Mouse (Mus musculus) left cerebral cortex, adult 8-10 months (tissue): ENCODE data around the gene Hdhd5. TPM values are rescaled to one million over a fixed set of nuclear protein-coding genes. Genes with fewer than 3 reads are reported as not detected.

Experiments
- DNase-seq, 2 experiments: peaks; one replicate each; pipeline ENCODE4 v3.0.0; 2022; ENCODE audit warnings: low spot score in 2 of 2
- total RNA-seq, 4 experiments: library from RNA; stranded (reverse); gene quantifications; 2 replicates each; pipeline ENCODE4 v1.2.4; 2022

Hdhd5 gene
- total RNA-seq, 4 experiments from 2014 or later: 31.7 to 36.8 (median 33.9) TPM

- peak in 1 of 2 experiments; percentile 91 for DNase-seq
These were observed 47.9 kb downstream of the Hdhd5 start for GRCm38 (mm10) chr6:120483211-120483626.

DNA sequence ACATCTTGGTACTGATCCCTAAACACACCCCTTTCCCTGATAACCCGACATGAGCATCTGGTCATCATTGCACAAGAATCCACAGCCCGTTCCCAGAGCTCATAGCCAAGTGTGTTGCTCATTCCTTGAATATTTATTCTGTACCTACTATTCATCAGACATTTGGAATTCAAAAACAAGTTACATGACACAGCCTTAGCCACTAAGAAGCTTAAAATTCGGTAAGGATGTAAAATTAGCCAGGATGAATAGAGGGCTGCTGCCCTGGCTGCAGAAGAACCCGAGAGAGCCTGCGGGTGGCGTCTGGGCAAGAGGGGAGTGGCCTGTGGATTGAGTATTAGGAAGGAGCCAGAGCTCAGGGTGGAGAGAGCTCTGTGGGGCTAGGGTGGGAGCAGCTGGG, 48.4 kb downstream of the Hdhd5 start:
- DNase-seq: no peak

GRCm38 (mm10) chr6:120482021-120482420, 49.1 kb downstream of the Hdhd5 start:
- DNase-seq: no peak

- no peak for DNase-seq
These were observed 49.6 kb downstream of the Hdhd5 start for GRCm38 (mm10) chr6:120481538-120481937.

DNA sequence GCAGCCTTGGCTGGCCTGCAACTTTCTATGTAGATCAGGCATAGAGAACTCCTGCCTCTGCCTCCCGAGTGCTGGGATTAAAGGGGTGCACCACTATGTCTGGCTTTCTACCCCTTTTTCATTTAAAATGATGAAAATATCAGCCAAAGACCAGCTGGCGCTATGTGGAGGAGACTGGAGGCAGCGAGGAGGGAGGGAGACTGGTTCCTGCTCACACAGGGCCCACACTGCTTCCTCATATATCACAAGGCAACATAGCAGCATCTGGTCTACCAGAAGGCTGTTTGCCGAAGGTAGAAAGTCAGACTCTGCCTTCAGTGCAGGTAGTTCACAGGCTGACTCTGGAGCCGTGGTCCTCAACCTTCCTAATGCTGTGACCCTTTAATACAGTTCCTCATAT, 50.8 kb downstream of the Hdhd5 start:
- DNase-seq: peak in 1 of 2 experiments; percentile 82

DNA sequence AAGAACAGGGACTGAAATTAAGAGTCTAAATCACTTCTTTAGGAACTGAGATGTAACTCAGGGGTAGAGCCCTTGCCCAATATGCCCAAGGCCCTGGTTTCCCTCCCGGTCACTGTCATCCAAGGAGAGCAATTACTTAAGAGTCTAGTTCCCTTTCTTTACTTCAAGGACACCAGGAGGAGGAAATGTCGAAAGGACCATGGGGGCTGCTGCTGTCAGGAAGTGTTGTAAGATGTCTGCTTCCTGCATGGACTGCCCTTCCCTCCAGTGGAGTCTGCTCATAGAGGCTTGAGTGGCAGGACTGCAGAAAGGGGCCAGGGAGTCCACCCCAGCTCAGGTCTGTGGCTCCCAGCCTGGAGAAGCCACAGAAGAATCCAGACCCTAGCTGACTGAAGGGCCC, 51.8 kb downstream of the Hdhd5 start:
- DNase-seq: no peak

DNA sequence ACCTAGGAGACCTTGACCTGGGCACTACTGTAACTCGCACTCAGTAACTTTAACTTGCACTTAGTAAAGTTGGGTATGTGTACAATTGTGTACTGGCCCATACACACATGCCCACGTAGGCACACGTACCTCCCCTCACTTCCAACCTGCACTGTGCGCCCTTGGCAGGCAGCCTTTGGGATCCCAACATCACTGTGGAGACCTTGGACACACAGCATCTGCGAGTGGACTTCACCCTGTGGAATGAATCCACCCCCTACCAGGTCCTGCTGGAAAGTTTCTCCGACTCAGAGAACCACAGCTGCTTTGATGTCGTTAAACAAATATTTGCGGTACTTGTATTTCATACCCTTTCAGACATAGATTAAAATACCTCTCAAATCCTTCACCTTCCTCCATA, 55.8 kb downstream of the Hdhd5 start:
- no peak for DNase-seq

DNA sequence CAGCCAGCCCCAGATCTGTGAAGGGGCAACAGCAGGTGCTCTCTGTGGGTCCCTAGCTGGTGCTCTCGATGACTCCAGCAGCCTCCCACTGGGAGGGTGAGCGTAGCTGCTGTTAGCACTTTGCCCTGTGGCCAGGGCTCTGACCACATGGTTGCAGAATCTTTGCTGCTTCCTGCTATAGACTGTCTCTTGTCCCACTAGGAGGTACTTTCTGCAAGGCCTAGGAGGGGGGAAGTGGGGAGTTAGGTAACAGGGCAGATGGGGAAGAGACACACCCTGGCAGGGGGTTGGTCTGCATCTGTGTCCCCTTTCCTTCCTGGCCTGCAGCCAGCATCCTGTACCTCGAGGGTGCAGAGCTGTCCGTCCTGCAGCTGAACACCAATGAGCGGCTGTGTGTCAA, 57.7 kb downstream of the Hdhd5 start:
- DNase-seq: no peak

- no peak for DNase-seq
These were observed 58.5 kb downstream of the Hdhd5 start for GRCm38 (mm10) chr6:120472455-120473140.

GRCm38 (mm10) chr6:120471991-120472441, 59.1 kb downstream of the Hdhd5 start:
- no peak for DNase-seq

GRCm38 (mm10) chr6:120470666-120471065, 60.5 kb downstream of the Hdhd5 start:
- DNase-seq: no peak

GRCm38 (mm10) chr6:120469770-120470169, 61.3 kb downstream of the Hdhd5 start:
- DNase-seq: no peak

GRCm38 (mm10) chr6:120469268-120469667, 61.9 kb downstream of the Hdhd5 start:
- no peak for DNase-seq

DNA sequence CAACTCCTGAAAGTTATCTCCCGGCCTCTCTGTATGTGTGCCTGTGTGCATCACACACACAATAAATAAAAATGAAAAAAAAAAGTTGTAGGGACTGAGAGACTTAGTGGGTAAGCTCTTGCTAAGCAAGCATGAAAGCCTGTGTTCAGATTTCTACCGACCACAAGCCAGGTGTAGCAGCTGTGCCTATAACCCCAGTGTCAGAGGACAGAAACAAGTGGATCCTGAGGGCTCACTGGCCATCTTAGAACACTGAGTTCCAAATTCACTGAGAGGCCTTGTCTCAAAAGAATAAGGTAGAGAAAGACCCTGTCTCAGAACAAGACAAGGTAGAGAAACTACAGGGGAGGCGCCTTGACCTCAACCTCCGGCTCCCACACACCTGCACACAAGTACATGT, 62.9 kb downstream of the Hdhd5 start:
- DNase-seq: no peak

DNA sequence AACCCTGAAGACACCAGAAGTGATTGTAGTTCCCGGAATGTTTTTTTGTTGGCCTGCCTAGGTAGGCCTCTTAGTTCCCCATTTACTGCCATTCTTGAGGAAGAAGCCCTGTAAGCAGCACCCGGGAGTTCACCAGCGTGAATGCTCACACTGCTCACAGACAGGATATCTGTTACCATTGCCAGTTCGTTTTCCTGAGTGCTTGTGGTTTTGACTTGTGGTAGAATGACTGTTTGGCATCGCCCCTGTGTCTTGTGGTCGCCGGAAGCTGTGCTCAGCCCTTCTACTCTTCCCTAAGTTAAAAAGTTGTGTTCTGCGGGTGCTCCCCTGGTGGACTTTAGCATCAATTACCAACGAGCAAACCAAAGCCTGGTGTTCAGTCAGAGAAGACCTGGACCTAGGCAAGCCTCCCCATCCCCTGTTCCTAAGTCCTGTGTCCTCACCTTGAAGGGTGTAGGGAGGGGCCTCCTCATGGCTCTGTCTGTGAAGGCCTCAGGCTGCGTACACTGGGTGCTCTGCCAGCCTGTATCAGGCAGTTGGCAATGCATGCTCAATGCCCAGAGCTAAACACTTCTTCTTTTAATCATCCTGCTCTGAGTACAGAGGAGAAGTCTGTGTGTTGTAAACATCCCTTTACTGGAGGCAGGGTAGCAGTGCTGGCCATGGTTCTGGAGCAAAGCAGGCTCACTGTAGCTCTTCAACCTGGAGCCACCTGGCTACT, 64.3 kb downstream of the Hdhd5 start:
- DNase-seq: no peak

DNA sequence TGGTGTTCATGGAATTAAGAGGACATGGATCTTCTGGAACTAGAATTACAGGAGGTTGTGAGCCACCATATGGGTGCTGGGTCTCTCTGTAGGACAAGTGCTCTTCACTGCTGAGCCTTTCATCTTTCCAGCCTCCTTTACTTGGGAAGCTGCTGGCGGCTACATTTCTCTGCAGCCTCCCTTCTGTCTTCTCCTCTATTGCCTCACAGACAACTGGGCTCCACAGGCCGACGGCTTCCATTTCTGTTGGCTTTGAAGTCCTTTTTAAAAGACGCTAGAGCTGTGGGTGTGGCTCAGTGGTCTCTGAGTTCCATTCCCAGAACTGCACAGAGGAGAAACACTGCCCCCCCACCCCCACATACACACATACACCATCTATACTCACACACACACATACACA, 65.7 kb downstream of the Hdhd5 start:
- no peak for DNase-seq

GRCm38 (mm10) chr6:120464406-120464939, 66.6 kb downstream of the Hdhd5 start:
- no peak for DNase-seq

GRCm38 (mm10) chr6:120463884-120464283, 67.2 kb downstream of the Hdhd5 start:
- no peak for DNase-seq

DNA sequence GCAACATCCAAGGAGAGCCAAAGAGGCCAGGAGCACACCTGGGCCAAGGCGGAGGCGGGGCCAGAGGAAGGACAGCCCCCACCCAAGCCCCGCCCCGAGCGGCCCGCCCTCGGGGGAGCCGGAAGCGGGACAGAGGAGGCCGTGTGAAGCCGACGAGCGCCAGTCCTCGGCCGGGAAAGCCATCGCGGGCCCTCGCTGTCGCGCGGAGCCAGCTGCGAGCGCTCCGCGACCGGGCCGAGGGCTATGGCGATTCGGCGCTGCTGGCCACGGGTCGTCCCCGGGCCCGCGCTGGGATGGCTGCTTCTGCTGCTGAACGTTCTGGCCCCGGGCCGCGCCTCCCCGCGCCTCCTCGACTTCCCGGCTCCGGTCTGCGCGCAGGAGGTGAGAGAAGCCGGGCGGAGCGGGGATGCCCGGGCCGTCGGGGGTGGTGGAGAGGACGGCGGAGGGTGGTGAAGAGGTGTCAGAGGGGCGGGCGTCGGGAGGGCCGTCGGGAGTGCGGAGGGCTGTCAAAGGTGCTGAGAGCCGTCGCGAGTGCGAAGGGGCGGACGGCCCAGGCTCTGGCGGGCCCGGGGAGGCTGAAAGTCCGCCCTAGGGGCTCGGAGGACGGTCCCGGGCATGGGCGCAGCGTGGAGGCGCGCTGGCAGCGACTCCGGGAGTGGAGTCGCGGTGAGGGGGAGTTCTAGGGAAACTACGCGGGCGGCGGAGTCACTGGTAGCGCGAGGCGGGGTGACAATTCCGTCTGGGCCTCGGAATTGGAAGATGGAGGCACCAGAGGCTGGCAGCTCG, 67.8 kb downstream of the Hdhd5 start, which contains the start of gene Il17ra:
Gene Il17ra, plus strand, starts transcription at position 162 of the 786 bp plus-strand sequence.
- DNase-seq: no peak

- DNase-seq: peak in 1 of 2 experiments; percentile 4
These were observed 68.9 kb downstream of the Hdhd5 start for GRCm38 (mm10) chr6:120462251-120462650.

DNA sequence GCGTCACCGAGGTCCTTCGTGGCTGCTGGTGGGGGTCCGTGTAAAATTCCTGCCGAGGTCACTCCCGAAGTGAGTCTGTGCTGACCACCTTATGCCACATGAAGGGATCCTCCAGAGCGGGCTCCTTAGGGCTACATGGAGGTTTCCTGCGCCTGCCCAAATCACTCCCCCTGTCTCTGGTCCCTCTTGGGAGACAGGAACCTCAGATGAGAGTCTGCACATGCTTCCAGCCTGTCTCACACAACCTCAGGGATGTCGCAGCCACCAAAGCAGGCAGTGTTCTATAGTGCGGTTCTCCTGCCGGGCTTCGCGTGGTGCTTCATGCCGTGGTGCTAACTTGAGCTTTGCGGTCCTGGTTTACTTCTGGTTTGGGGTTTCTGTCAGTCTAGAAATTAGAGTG, 69.9 kb downstream of the Hdhd5 start:
- DNase-seq: no peak
